Mouse (Mus musculus) layer of hippocampus, adult 18-20 months (tissue): ENCODE results near the gene Mrpl14. TPM values are rescaled to one million over a fixed set of nuclear protein-coding genes. Genes with fewer than 3 reads are reported as not detected.
A peak's percentile ranks its signal among the peaks of the same experiment; 100 is the strongest.

Experiments used
- DNase-seq, 2 experiments: peaks; one replicate each; pipeline ENCODE4 v3.0.0; 2022; ENCODE audit warnings: low spot score in 2 of 2
- long read RNA-seq: library from polyadenylated mRNA; stranded (forward); transcript quantifications from one replicate; pipeline ENCODE4 v2.0.0, GENCODE M21; 2021
- total RNA-seq, 2 experiments: library from RNA; stranded (reverse); gene quantifications; 2 replicates each; pipeline ENCODE4 v1.2.3; 2021

Gene Mrpl14
- 10 to 100 TPM; 37.2 to 42.5 TPM for total RNA-seq
- long read RNA-seq, transcript Mrpl14-201 (3 exons, 645 nt), result major isoform, 14 of 14 reads
- long read RNA-seq, partial matches to known transcripts, result 0 of 14 reads
- long read RNA-seq, other reads (novel, unspliced or antisense), result 0 of 14 reads

DNA sequence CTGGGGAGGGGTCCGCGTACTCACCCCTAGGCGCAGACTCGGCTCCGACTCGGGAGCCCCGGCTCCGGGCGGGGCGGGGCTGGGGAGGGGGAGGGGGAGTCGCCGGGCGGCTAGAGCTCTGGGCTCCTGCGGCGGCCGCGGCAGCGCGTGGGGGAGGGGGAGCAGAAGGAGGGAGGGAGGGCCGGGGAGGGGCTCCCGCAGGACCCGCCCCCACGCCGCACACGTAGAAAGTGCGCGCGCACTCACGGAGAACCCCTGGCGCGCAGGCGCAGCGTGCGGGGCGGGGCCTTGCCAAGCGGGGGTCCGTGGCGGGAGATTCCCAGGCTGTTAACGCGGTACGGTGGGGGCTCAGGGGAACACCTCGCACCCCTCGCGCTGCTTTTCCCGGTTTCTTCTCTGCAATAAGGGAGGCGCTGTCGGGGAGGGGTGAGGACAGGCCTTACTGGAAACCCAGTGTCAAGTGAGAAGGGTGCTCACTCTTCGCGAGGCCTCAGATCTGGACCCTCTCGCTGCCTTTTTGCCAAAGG, at the start of gene Mrpl14:
Gene Mrpl14, plus strand, starts transcription at position 230 of the 527 bp plus-strand sequence.
- peak; percentile 85 to 94 for DNase-seq

DNA sequence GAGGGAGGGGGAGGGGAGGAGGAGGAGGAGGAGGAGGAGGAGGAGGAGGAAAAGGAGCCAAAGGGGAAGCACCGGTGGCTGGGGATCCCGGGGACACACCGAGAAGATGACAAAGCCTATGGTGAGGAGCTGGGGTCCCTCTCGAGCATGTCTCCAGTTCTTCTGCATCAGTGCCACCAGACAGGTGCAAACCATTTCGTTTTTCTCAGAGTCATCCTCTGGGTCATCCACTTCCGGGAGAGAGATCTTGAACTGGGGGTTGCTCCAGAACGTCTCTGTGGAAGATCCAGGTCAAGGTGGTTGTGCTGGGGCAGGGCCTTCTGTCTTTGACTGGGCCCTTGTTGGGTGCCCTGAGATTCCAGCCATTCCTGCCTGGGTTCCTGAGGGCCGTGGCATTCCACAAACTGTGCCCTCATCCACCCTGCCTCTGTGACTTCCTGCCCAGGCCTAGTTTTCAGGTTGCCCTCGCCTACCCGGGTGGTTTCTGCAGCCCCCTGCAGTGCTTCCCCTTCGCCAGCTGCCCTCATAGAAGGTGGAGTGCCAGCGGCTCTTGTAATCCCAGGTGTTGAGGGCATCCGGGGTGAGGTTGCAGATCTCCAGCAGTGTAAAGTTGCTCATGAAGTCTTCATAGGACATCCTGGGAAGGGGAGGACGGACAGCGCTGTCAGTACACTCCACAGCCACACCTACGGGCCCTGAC, 47.4 kb upstream of the Mrpl14 start:
- DNase-seq, result no peak

DNA sequence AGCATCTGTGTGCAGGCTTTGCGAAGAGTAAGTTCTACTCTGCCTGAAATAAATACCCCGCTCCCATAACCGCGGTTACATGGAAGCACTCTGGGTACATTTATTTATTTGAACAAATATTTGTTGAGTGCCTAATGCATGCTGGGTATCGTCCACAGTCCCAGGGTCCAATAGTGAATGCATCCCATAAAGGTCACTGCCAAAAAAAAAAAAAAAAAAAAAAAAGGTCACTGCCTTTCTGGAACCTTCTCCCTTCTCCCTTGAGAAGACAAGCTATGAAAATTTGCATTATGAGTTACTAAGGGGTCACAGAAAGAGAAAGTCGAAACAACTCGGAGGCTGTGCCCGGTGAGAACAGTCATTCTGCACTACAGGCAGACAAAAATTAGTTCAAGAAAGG, 44.1 kb upstream of the Mrpl14 start:
- DNase-seq, result no peak

DNA sequence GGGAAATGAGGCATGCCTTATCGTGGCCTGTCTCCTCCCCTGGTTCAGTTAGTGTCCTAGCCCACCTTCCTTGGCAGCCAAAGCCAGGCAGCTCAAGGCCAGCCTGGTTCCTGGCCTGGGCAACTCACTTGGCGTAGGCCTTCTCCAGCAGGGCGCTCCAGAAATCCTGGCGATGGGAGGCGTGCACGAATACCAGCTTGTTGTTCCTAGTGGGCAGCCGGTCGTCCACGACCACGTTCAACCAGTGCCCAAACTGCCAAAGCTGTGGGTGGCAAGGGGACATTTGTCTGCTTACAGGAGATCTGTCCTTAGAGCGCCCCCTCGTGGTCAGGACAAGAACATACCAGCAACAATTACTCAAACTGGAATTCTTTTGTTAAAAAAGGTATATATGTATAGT, 43.4 kb upstream of the Mrpl14 start:
- DNase-seq, result peak; percentile 39 to 71

DNA sequence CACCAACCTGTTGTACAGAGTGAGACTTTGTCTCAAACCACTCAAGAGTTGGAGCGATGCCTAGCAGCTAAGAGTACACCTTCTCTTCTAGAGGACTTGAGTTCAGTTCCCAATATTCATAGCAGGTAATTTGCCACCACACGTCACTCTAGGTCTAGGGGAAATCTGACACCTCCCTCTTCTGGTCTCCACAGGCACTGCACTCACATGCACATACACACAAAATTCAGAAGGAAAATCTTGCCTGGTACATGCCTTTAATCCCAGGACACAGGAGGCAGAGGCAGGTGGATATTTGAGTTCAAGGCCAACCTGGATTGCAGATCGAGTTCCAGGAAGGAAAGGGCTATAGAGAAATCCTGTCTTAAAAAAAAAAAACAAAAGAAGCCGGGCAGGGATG, 41.9 kb upstream of the Mrpl14 start:
- no peak for DNase-seq

DNA sequence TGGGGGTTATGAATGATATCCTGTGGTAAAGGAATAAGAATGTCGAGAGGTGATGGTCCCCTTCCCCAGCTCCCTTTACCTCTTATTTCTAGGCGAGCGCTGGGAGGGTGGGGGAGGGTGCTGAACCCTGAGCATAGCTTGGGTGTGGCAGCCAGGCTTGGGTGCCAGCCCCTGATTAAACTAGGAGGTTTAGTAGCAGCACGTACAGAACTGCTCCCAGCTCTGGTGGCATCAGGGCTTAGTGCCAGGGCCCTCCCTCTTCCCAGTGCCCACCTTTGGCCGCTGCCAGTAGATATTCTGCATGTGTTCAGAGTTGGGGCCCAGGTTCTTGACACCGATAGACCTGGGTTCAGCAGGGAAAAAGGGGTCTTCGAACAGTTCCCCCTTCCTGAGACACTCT, 32.9 kb upstream of the Mrpl14 start:
- no peak for DNase-seq

DNA sequence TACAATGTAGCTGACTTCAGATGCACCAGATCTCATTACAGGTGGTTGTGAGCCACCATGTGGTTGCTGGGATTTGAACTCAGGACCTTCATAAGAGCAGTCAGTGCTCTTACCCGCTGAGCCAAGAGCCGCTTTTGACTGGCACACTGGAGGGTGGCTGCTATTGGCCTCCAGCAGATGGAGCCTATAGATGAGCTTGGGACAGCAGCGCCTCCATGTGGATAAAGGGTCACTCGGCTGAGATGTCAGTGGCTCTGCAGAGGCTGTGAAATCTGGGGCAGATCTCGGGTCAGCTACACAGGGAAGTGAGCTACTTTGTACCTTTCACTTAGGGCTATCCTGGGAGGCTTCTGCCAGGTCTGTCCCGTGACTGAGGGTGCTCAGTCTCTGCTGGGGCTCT, 30.3 kb upstream of the Mrpl14 start:
- no peak for DNase-seq

DNA sequence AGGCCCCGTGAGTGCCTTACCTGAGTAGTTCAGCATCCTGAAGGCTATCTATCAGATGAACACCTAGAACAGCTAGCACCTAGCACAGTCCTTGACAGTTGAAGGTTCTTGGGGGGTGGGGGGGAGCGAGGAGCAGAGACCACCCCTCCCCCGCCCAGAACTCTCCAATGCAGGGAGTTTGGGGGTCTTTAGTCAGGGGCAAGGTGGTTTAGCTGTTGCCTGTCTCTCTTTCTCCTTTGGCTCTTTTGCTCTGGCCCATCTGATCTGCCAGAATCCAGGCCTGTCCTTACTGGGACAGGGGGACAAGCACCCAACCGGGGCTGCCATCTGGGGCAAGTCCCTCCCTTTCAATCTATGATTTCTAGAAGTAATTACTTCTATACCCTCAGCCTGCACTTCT, 26.9 kb upstream of the Mrpl14 start, which contains the start of gene Capn11:
Gene Capn11, minus strand, starts transcription at position 101 of the 400 bp plus-strand sequence.
- DNase-seq, result no peak

DNA sequence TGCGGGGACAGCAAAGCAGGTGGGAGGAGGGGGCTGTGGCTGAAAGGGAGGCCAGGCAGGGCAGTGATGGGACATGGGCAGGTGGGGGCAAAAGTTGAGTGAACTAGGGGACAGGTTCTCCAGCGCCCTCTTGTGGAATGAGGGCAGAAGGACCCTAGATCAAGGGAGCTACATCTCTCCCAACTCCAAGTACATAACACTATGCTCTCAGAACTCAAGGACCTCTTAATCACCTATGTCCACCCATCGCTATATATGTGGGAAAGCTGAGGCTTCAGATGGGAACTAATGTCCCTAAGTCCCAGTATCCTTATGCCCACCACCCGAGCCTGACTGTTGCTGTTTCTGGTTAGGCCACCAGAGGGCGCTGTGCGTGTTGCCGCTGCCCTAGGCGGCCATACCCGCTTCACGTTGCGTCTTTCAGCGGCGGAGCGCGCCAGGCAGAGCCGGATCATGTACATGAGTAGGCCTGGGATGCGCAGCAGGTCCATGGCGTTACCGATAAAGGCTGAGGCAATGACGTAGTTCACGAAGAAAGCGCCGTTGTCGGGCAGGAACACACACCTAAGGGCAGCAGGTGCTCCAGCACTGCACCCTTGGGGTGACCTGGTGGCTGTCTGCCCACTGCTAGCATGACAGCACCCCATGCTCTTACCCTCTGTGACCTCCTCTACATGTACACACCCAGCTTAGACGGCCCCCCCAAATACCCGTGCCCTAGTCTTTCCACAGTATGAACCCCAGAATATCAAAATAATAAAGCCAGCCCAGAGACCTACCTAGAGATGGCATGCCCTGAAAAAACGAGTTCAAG, 22.8 kb upstream of the Mrpl14 start:
- peak; percentile 65 to 83 for DNase-seq

DNA sequence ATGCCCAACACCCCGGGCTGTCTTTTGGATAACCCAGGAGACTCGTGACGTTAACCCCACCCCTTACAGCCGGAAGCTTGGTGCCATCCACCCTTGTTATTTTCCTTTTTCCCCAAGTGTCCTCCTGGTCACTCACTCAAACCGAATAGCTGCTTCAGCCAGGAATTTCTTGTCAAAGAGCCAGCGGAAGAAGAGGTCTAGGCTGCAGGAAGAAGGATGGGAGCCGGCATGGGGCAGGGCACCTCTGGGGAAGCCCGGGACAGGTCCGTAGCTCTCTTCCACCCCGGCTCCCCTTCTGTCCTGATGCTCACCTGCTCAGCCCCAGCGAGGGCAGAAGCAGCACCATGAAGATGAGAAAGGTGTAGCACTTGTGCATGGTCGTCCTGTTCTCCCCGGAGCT, 21.5 kb upstream of the Mrpl14 start:
- DNase-seq, result no peak

DNA sequence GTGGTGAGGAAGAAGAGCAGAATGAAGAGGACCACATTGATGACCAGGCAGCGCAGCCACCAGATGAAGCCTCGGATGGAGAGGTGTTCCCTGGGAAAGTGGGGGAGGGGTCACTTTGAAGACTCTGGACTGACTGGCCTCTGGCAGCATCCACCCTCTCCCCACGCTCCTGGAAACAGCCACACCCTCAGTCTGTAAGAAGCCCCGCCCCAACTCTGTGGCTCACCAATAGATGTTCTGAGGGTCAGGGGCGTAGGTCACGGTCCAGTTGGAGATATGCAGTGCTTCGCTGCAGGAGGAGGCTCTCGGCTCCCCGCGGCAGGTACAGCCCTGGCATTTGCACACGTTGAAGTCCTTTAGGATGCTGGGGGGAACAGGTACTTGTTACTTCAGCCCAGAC, 20.0 kb upstream of the Mrpl14 start:
- DNase-seq, result no peak

DNA sequence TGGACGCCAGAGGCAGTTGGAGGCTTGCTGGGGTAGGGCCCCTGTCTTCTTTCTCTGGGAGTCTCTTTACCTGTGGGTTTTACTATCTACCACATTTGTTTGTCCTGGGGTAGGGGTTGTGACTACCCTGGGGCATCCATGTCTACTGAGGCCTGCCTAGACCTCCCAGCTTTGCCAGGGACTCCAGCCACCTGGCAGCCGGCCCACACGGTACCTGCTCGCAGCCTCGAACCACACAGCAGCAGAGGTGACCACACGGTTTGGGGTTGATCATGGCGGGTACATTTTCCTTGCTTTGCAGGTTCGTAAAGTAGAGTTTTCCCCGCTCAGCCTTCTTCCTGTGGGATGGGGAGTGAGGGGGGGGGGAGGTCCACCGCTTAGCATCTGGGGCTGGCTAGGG, 18.6 kb upstream of the Mrpl14 start:
- DNase-seq, result no peak

DNA sequence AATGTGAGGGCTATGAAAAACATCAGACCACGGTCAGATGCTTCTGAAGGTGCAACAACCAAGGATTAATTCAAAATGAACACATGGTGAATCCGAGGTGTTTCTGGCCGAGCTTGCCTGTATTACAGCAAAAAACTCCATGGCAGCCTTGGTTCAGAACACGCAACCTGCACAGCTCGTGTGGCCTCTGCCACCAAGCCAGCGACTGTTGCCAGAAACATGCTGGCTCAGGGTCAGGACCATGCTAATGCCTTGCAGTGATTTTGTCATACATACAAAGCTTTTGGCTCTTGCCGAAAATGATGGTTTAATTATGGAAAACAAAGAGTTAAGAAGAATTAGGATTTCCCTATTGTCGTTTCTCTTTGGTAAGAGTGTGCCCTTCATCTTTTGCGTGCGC, 18.1 kb upstream of the Mrpl14 start:
- no peak for DNase-seq

DNA sequence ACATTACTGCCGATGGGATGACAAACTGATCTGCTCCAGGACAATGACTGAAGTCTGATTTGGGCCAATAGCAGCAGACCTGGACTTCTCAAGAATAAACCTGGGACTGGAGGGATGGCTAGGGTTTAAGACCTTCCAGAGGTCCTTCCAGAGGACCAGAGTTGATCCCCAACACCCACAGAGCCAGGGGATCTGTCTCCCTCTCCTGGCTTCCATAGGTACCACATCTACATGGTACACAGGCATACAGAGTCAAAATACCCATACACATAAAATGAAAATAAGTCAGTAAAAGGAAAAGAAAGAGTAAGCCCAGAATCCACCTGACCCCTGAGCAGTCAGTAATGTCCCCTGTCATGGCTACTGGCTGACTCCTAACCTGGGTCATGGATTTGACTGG, 14.3 kb upstream of the Mrpl14 start:
- DNase-seq, result no peak

DNA sequence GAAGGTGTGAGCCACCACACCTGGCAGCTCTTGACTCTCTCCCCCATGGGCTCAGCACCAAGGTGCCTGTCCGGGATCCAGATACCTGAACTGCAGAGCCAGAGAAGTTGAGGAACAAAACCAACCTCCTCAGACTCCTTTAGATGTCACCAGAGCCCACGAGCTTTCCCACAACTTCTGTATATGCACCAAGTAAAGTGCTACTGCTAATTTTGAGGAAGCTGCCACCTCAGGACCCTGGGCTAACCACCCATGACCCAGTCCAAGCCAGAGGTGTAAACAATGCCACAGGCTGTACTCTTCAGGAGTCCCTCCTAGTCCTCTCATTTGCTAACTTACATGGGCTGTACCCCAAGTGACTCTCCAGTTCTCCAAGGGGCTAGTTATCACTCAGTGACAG, 13.5 kb upstream of the Mrpl14 start:
- no peak for DNase-seq

DNA sequence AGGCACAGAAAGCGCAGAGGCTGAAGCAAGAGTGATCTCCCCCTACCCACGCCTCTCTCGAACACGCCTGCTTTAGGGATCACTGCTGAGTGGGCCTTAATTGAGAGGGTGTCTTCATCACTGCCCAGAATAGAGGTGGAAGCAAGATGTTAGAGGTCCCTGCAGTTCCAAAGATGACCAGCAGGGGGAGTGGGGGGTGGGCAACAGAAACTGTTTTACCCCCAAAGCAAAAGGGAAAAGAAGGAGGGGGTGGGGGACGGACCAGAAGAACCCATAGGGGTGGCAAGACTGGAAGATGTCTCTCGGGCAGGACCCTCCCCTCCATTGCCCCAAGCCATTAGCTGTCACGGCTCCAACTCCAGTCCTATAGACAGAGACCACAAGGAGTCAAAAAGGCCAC, 8.0 kb upstream of the Mrpl14 start:
- DNase-seq, result peak in 1 of 2 experiments; percentile 61

DNA sequence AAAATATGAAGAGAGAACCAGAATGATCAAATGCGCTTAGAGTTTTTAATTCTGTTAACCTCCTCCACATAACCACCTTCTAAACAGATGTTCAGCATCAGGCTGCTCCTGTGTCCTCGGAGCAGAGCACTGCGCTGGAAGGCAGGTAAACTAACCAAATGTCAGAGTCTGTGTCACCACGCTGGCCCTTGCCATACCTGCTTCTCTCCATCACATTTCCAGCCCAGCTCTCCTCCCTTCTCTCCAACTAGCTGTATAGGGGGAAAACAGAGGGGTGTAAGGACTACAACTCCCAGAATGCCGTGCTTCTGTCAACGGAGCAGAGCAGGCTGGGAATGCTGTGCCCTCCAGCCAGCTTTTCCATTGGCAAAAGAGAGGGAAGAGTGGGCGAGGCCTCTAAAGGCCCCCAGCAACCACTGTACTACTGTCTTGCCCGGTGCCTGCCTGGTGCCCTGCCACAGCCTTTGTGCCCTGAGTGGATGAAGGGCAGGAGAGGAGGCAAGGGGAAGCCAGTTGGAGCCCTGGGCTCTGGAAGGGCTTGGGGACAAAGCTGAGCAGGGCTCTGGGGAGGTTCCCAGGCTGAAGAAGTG, 5.6 kb upstream of the Mrpl14 start:
- peak; percentile 79 to 80 for DNase-seq

DNA sequence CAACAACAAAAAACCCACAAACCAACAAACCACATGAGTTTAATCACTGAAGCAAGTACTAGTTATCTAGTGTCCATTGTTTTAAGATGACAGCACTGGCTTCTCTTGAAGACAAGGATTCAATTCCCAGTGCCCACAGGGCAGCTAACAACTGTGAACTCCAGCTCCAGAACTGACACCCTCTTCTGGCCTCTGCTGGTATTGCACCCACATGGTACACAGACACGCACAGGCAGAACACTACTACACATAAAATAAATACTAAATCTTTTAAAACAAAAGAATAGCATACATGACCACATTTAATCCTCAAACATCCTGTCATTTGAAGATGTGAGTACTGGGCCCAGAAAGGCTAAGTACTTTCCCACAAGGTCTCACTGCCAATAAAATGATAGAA, 4.5 kb upstream of the Mrpl14 start:
- no peak for DNase-seq

DNA sequence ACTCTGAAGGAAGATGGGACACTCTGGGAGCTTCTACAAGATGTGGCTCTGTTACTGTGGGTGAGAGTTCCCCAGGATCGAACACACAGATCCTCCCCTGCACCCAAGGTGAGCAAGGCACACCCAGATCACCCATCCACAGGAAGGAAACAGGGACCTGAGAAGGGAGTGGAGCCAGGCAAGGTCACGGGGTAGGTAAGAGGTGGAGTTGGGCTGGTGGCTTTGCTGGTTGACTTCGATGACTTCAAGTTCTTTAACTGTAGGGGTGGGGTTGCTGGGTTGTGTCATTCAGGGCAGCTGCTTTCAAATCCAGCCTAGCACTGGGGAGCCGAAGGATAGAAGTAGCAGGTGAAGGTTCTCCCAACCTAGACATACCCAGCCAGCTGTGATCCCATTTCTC, 3.3 kb upstream of the Mrpl14 start:
- no peak for DNase-seq

DNA sequence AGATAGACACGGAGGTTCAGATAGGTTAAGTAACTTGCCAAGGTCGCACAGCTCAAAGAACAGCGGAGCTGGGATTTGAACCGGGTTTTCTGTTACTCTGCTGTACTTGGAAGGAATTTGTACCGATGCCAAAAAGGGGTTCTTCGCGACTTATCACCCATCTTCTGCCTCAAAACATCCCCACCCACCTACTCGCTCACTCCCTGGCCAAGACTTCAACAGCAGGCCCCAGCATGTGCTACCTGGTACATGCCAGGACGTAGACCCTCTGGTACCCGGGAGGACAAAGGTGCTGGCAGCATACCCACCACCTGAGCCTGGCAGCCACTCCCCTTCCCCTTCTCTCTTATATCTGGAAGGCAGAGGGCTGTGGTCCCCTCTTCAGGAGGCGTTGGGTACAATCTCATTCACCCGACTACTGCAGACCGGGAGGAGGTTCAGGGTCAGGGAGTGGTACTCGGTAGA, 1.4 kb upstream of the Mrpl14 start:
- DNase-seq, result no peak
